Mouse (Mus musculus): ENCODE measurements around the gene Stx8. TPM values are rescaled to one million over a fixed set of nuclear protein-coding genes. Genes with fewer than 3 reads are reported as not detected.

The Stx8 gene
- polyA plus RNA-seq, 1 experiment, result 78.2 TPM

DNA sequence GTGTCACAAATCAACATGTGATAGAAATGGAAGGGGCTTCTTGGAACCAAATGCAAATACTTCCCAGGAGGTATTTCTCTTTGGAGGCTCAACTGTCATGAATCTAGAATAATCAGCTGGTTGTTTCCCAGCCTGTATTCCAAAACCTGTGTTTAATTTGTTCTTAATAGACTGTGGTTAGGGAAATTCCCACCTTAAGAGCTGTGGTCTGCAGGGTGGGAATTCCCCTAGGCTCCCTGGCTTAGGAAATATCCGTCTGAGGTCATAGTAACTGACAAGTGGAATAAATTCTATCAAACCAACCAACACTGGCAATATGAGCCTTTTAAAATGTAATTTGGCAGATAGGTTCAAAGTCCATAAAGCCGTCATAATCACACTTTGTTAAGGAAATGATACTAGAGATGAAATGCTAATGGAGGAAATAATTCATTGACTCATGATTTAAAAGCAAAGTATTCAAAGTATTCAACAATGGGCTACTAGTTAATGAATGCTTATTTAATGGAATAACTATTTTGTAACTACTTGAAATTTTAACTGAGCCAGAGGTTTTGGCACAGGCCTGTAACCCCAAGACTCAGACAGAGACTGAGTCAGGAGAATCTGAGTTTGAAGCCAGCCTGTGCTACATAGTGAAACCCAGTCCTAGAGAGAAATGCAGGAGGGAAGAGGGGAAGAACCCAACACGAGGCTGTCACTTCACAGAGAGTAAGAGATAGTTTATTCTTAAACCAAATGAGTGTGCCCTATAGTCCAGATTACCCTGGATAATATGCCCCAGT lies 126.2 kb downstream of the Stx8 start:
- no peak overlapping the region for H3K27ac ChIP-seq (ENCODE audit: insufficient read depth, low read depth, low read length)
- H3K4me3 ChIP-seq (ENCODE audit: insufficient read depth, low read length), result no peak overlapping the region
- TF ChIP-seq POLR2A (IDR thresholded peaks at IDR 0.05; ENCODE audit: borderline replicate concordance, low read depth, low read length) (no peak), CTCF (IDR thresholded peaks at IDR 0.05; ENCODE audit: low read depth, low read length) (no peak)
- H3K4me1 ChIP-seq (ENCODE audit: control insufficient read depth, insufficient read depth, low read length), result peaks cover 20% of the 10 kb centered on the region

DNA sequence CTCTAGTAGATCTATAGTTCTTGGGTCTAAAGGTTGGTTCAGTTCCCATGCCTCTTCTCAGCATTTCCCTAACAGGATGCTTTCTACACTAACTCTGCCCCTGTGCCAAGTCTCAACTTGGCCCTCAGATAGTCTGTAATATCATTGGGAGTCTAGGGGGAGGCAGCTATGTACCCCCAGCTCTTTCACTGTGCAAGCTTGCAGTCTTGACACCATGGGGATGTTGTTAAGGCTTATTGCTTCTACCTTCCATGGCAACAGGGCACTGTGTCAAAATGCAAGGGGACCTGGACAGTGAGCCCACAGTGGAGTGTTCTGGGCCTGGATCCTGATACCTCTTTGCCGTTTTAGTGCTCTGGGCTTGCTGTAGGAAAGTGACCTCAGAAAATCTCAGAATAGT lies 135.6 kb downstream of the Stx8 start:
- Histone ChIP-seq H3K27ac (ENCODE audit: insufficient read depth, low read depth, low read length) (no peak overlapping the region), H3K4me3 (ENCODE audit: insufficient read depth, low read length) (no peak overlapping the region), H3K4me1 (ENCODE audit: control insufficient read depth, insufficient read depth, low read length) (no peaks in the 10 kb centered on the region)
- TF ChIP-seq CTCF (IDR thresholded peaks at IDR 0.05; ENCODE audit: low read depth, low read length) (no peak), POLR2A (IDR thresholded peaks at IDR 0.05; ENCODE audit: borderline replicate concordance, low read depth, low read length) (no peak)

DNA sequence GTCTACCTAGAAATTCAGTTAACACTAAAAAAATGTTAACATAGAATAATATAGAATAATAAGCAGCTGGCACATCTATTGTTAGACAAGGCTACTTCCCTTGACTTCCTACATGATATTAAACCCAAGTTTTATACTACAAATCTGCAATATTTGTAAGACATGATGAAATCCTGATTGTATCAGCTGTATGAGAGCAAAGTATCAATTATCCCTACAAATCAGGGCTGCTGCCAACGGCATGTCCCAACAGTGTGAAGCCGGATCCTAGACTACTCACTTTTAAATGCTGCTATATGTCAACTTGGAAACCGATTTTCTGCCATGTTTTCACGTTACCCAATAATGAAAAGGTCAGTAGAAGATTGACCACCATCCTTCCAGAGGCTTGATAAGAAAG lies 137.5 kb downstream of the Stx8 start:
- Histone ChIP-seq H3K4me3 (ENCODE audit: insufficient read depth, low read length) (no peak overlapping the region), H3K27ac (ENCODE audit: insufficient read depth, low read depth, low read length) (no peak overlapping the region), H3K4me1 (ENCODE audit: control insufficient read depth, insufficient read depth, low read length) (no peaks in the 10 kb centered on the region)
- TF ChIP-seq POLR2A (IDR thresholded peaks at IDR 0.05; ENCODE audit: borderline replicate concordance, low read depth, low read length) (no peak), CTCF (IDR thresholded peaks at IDR 0.05; ENCODE audit: low read depth, low read length) (no peak)

DNA sequence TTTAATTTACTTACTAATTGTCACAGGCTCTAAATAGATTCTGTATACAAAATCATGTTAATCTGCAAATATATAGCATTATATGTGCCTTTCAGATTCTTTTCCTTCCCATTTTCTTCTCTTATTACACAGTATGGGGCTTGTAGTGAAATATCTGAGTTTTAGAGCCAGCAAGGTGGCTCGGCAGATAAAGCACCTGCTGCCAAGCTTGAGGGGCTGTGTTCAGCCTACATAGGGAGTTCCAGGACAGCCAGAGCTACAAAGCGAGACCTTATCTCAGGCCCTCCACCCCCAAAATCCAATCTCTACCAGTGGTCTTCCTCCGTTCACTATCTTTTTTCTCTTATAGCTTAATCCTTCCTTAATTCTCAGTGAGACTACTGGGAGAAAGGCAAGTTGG lies 140.1 kb downstream of the Stx8 start:
- no peak for TF ChIP-seq POLR2A (IDR thresholded peaks at IDR 0.05; ENCODE audit: borderline replicate concordance, low read depth, low read length)
- no peak for TF ChIP-seq CTCF (IDR thresholded peaks at IDR 0.05; ENCODE audit: low read depth, low read length)
- Histone ChIP-seq H3K4me1 (ENCODE audit: control insufficient read depth, insufficient read depth, low read length) (no peaks in the 10 kb centered on the region), H3K27ac (ENCODE audit: insufficient read depth, low read depth, low read length) (no peak overlapping the region), H3K4me3 (ENCODE audit: insufficient read depth, low read length) (no peak overlapping the region)

DNA sequence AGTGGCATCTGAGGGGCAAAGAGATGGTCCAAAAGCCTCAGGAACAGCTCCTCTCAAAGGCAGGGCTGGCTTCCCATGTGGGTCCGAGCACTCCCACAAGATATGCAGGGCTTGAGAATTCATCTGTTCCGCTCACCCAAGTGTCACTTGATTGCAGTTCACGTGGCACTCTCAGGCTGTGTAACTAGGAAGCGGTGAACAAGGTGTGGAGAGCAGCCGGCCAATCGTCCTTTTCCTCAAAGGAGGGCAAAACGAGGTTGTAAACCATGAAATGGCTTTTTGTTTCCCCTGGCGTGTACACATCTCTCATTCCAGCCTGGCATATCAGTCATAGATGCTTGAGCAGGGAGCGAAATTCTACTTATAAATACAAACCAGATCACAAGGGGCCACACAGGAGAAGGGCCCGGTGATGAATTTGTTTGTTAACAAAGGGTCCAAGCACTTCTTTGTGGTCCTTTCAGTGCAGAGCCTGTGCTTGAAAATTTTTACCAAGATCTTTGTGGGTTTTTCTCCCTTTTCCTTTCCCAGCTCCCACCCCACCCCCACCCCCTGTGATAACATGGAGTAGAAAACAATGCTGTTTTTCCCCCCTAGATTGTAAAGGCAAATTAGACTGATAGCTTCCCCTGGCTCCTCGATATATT lies 147.6 kb downstream of the Stx8 start:
- Histone ChIP-seq H3K27ac (ENCODE audit: insufficient read depth, low read depth, low read length) (no peak overlapping the region), H3K4me3 (ENCODE audit: insufficient read depth, low read length) (no peak overlapping the region), H3K4me1 (ENCODE audit: control insufficient read depth, insufficient read depth, low read length) (no peaks in the 10 kb centered on the region)
- TF ChIP-seq POLR2A (IDR thresholded peaks at IDR 0.05; ENCODE audit: borderline replicate concordance, low read depth, low read length) (no peak), CTCF (IDR thresholded peaks at IDR 0.05; ENCODE audit: low read depth, low read length) (no peak)

DNA sequence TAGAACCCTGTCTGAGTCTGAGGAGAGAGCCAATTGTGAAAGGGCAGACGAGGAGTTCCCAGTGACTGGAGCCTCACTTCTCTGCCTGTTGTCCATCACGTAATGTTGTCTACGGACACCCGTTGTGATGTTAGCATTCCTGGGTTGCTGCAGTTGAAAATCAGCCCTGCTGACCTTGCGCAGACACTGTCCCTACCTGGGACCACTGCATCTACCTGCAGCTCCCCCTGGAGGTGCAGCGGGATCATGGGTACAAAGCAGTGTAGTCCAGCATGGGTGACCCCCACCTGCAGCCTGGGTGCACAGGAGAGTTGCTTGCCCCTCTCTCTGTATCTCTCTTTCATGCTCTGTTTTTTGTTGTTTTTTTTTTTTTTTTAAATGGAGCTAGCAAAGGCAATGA lies 148.2 kb downstream of the Stx8 start:
- no peak overlapping the region for H3K4me3 ChIP-seq (ENCODE audit: insufficient read depth, low read length)
- no peak for TF ChIP-seq POLR2A (IDR thresholded peaks at IDR 0.05; ENCODE audit: borderline replicate concordance, low read depth, low read length)
- TF ChIP-seq CTCF (IDR thresholded peaks at IDR 0.05; ENCODE audit: low read depth, low read length), result no peak
- no peaks in the 10 kb centered on the region for H3K4me1 ChIP-seq (ENCODE audit: control insufficient read depth, insufficient read depth, low read length)
- H3K27ac ChIP-seq (ENCODE audit: insufficient read depth, low read depth, low read length), result no peak overlapping the region

DNA sequence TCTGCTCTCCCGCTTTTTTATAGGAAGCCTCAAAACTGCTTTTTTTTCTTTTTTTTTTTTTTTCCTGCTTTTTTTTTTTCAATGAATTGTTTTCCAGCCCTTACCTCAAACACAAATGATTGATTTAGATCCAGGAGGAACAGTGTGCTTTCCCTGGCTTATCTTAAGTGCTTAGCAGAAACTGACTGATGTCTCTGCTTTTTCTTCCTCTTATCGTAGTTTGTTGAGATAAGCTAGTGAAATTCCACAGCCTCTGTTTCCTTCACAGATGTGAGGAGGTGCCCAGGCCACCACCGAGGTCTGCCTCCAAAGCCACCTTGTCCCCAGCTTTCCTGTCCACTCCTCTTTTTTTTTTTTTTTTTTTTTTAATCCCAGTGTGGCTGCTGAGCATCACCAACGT lies 150.2 kb downstream of the Stx8 start:
- H3K4me1 ChIP-seq (ENCODE audit: control insufficient read depth, insufficient read depth, low read length), result no peaks in the 10 kb centered on the region
- no peak for TF ChIP-seq CTCF (IDR thresholded peaks at IDR 0.05; ENCODE audit: low read depth, low read length)
- no peak for TF ChIP-seq POLR2A (IDR thresholded peaks at IDR 0.05; ENCODE audit: borderline replicate concordance, low read depth, low read length)
- no peak overlapping the region for H3K4me3 ChIP-seq (ENCODE audit: insufficient read depth, low read length)
- H3K27ac ChIP-seq (ENCODE audit: insufficient read depth, low read depth, low read length), result no peak overlapping the region

DNA sequence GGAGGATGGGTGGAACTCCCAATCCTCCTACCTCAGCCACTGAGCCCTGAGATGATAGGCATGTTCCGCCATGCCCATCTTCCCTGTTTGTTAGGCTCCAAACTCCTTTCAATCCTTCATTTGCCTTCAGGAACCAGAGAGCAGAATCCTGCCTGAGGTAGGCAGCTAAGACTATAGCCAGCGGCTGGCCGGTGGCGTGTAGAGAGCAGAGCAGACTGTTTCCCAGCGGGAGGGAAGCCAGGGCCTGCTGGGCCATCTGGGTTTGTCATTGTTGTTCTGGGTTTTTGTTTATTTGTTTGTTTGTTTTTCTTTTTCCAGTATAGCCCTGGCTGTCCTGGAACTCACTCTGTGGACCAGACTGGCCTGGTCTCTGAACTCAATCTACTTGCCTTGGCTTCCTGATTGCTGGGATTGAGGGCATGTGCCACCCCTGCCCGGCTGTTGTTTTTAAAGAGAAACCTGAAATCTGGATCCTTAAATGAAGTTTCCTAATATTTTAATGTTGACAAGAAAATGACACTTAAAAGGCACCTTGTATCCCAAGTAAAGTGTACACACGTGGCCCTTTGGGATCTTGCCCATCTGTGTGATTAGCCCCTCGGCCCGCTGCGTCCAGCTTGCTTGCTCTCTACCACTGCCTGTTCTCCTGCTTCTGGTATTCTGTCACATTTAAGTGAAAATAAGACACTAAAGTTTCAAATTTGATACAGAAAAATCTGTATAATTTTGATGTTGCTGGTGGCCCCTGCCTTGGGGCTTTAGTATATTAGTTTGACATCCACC lies 152.1 kb downstream of the Stx8 start:
- no peak for TF ChIP-seq POLR2A (IDR thresholded peaks at IDR 0.05; ENCODE audit: borderline replicate concordance, low read depth, low read length)
- TF ChIP-seq CTCF (IDR thresholded peaks at IDR 0.05; ENCODE audit: low read depth, low read length), result no peak
- no peaks in the 10 kb centered on the region for H3K4me1 ChIP-seq (ENCODE audit: control insufficient read depth, insufficient read depth, low read length)
- no peak overlapping the region for H3K4me3 ChIP-seq (ENCODE audit: insufficient read depth, low read length)
- no peak overlapping the region for H3K27ac ChIP-seq (ENCODE audit: insufficient read depth, low read depth, low read length)

DNA sequence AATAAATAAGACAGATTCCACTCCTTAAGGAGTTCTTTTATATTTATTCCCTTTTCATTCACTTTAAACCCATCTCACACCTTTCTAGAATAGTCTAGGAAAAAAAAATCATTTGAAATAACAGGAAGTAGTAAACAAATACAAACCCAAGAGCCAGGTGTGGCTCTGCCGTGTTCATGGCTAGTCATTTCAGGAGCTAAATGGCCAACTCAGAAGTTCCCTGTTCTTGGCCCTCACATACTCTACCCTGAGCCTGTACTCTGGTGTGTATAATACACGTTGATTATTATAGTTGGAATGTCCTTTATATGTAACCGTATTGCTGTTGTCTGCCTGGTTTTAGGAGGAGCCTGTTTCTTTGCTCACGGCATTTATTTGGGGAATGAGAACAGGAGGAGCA lies 152.7 kb downstream of the Stx8 start:
- Histone ChIP-seq H3K27ac (ENCODE audit: insufficient read depth, low read depth, low read length) (no peak overlapping the region), H3K4me1 (ENCODE audit: control insufficient read depth, insufficient read depth, low read length) (no peaks in the 10 kb centered on the region), H3K4me3 (ENCODE audit: insufficient read depth, low read length) (no peak overlapping the region)
- TF ChIP-seq POLR2A (IDR thresholded peaks at IDR 0.05; ENCODE audit: borderline replicate concordance, low read depth, low read length) (no peak), CTCF (IDR thresholded peaks at IDR 0.05; ENCODE audit: low read depth, low read length) (no peak)

DNA sequence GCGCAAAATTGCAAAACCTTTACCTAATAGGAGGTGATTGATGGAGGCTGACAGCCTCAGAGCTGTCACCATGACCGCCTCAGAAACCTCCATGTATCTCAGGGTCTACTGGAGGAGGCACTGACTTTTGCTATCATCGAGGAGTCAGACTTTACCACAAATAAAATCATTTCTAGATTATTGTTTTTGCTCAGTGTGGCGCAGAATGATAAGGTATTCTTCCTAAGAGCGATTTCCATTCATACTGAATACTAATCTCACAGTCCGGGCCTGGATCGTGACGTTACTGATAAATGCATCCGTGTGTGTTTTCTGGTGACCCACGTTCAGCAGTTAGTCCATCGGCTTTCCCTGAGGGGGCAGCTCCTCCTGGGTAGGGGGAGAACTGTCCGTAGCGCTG lies 153.1 kb downstream of the Stx8 start:
- Histone ChIP-seq H3K4me1 (ENCODE audit: control insufficient read depth, insufficient read depth, low read length) (no peaks in the 10 kb centered on the region), H3K27ac (ENCODE audit: insufficient read depth, low read depth, low read length) (no peak overlapping the region), H3K4me3 (ENCODE audit: insufficient read depth, low read length) (no peak overlapping the region)
- no peak for TF ChIP-seq CTCF (IDR thresholded peaks at IDR 0.05; ENCODE audit: low read depth, low read length)
- no peak for TF ChIP-seq POLR2A (IDR thresholded peaks at IDR 0.05; ENCODE audit: borderline replicate concordance, low read depth, low read length)

All from bone marrow macrophage, adult 2 months (primary cell).